Mouse (Mus musculus): Measurements from ENCODE around the gene Ccdc194.
"Not testable (repeated sequence)": the region's sequence is repeated elsewhere in the genome, so short reads cannot be mapped to it uniquely, and the experiment has no call there.

The Ccdc194 gene

DNA sequence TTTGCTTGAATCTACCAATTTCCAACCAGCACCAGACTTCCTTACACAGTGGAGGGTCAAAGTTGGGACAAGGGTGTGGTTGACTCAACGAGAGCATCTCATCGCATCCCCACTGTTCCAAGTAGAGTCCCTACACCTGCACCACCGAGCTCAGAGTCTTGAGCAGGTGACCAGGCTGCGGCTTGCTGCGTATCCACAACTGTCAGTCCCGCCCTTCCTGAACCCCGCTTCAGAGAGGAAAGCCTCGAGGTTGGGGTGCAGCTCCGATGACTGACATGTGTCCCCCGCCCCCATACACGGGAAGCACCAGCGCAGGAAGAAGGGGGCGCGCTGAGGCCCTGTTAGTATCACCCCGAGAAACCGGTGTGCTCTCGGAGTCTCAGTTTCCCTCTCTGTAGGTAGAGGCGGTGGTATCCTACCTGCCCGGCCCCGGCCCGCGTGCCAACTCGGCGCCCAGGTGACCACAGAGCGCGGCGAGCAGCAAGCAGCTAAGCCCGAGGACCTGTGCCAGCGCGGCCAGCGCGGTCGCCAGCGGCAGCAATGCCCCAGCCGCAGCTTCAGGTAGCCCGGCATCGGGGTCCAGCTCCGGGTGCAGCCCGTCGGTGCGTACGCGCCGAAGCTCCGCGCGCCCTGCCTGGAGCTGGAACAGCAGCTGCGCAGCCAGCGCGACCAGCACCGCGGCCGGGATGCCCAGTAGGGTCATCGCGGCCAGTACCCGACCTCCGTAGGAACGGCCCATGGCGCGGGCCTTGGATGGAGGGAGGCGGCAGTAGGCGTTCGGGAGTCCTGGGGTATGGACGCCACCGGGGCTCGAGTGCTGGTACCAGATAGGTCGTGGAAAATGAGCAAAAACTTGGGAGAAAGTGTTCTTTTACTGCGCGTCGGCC lies 32.8 kb upstream of the Ccdc194 start, which contains the start of gene Tmem221:
Tmem221 (minus strand) TSS at position 801 of the 887 bp plus-strand sequence.
- in situ Hi-C loops (cut with MboI; ENCODE audit: unreplicated experiment in 2 of 2), result loop anchor here in 1 of 2 experiments (10.0 kb wide), 1 partner anchor 176 kb away; no protein-coding TSS in a partner anchor

- in situ Hi-C loops (cut with MboI; ENCODE audit: unreplicated experiment in 2 of 2), result loop anchor here in 1 of 2 experiments (10.0 kb wide), 1 partner anchor 180 kb away; no protein-coding TSS in a partner anchor
Observed at GRCm38 (mm10) chr8:71554644-71555043, 29.1 kb upstream of the Ccdc194 start.

DNA sequence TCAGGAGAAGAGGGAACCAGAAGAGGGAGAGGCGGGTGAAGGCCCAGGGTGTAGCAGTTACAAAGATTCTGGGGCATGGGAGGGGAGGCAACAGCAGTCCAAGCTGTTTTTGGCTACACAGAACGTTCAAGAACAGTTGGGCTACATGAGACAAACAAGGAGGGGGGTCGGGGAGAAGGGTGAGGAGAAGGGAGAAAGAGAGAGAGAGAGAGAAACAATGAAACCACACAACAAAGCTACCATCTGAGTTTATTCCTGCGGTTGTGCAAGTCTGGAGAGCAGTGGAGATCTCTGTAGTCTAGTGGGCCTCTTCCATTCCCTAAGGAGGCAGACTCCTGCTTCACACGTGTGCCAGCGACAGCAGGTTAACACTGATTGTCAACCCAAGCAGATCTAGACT lies 28.5 kb upstream of the Ccdc194 start:
- in situ Hi-C loops (cut with MboI; ENCODE audit: unreplicated experiment in 2 of 2), result loop anchor here in 1 of 2 experiments (10.0 kb wide), 1 partner anchor 181 kb away; no protein-coding TSS in a partner anchor

DNA sequence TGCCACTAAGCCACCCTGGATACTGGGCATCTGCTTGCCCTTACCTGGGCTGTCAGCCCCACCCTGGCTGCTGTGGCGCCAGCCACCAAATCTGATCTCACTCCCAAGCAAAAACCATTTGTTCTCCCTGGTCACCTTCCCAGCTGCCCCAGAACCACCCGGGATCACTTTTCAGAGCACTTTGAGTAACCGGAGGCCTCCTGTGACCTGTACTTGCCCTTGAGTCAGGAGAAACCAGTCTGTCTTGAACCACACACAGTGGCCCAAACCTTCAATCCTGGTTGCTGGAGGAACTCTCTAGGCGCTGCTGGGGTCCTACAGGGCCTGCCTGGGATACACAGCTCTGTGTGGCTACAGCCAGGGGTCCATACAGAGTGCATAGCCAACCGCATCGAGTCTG lies 27.3 kb upstream of the Ccdc194 start:
- in situ Hi-C loops (cut with MboI; ENCODE audit: unreplicated experiment in 2 of 2), result loop anchor here in 1 of 2 experiments (10.0 kb wide), 1 partner anchor 182 kb away; no protein-coding TSS in a partner anchor

GRCm38 (mm10) chr8:71550754-71551153 lies 25.2 kb upstream of the Ccdc194 start:
- in situ Hi-C loops (cut with MboI; ENCODE audit: unreplicated experiment in 2 of 2), result loop anchor here in 1 of 2 experiments (10.0 kb wide), 1 partner anchor 184 kb away; no protein-coding TSS in a partner anchor

- in situ Hi-C loops (cut with MboI; ENCODE audit: unreplicated experiment in 2 of 2), result no loop called here
Observed at GRCm38 (mm10) chr8:71547590-71547989, 22.1 kb upstream of the Ccdc194 start.

DNA sequence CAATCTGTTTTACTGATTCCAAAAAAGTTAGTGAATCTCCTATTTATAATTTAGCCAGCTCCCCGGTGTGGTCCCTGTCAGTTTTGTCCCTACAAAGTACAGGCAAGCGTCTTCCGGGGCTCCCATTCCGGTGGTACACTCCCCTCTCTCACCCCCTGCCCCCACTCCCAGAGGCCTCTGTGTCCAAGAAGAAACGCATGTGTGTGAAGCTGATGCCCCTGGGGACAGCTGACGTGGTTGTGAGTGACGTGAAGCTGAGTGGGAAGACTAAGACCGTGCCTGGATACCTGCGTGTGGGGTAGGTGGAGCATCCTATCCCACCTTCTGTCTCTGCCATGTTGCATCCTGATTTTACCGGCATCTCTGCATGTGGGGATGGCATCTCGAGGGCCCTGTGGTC lies 19.5 kb upstream of the Ccdc194 start:
- in situ Hi-C loops (cut with MboI; ENCODE audit: unreplicated experiment in 2 of 2), result no loop called here

DNA sequence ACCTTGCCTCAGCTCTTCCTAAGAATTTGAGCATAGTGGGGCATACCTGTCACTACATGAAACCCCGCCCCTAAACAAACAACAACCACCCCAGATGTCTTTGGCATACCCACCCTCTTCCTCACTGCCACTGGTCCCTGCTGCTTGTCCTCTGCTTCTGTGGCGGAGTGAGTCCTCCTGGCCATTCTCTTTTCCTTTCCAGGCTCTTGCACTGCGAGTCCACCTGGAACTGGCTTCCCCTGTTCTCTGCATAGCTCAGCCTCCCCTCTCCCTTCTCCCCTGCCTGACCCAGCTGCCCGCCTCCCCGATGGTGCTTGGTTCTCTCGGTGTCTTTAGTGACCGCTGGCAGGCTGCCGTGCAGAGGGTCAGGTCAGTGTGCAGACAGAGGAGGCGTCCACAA lies 18.2 kb upstream of the Ccdc194 start:
- in situ Hi-C loops (cut with MboI; ENCODE audit: unreplicated experiment in 2 of 2), result no loop called here

GRCm38 (mm10) chr8:71542632-71543343 lies 17.3 kb upstream of the Ccdc194 start, which contains the start of gene Mvb12a:
TSS of gene Mvb12a (plus strand) at chr8:71542922.
- in situ Hi-C loops (cut with MboI; ENCODE audit: unreplicated experiment in 2 of 2), result no loop called here

GRCm38 (mm10) chr8:71537028-71537867 lies 11.7 kb upstream of the Ccdc194 start, which contains the start of gene Bst2:
TSS of gene Bst2 (minus strand) at chr8:71537456.
- in situ Hi-C loops (cut with MboI; ENCODE audit: unreplicated experiment in 2 of 2), result no loop called here

GRCm38 (mm10) chr8:71535663-71536062 lies 10.2 kb upstream of the Ccdc194 start:
- in situ Hi-C loops (cut with MboI; ENCODE audit: unreplicated experiment in 2 of 2), result no loop called here

DNA sequence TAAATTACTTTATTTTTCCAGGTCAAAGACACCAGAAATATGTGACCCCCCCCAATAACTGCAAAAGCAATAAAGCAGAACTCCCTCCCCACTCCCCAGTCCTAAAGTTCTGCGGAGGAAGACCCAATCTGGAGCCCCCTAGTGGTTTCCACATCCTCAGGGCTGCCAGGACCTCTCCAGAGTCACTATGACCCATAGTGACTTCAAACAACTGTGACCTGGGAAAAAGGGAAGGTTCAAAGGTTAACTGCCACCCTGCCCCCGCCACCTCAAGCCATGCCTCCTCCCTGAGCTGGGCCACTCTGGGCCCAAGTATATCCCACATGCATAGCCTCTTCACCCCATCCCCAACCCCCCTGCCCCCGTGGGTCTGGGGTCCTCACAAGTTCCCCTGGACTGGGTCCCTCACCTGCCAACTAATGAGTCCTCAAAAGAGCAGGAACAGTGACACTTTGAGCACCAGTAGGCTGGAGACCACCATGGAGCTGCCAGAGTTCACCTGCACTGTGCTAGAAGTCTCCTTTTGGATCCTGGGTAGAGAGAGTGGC lies 8.8 kb upstream of the Ccdc194 start:
- in situ Hi-C loops (cut with MboI; ENCODE audit: unreplicated experiment in 2 of 2), result no loop called here

DNA sequence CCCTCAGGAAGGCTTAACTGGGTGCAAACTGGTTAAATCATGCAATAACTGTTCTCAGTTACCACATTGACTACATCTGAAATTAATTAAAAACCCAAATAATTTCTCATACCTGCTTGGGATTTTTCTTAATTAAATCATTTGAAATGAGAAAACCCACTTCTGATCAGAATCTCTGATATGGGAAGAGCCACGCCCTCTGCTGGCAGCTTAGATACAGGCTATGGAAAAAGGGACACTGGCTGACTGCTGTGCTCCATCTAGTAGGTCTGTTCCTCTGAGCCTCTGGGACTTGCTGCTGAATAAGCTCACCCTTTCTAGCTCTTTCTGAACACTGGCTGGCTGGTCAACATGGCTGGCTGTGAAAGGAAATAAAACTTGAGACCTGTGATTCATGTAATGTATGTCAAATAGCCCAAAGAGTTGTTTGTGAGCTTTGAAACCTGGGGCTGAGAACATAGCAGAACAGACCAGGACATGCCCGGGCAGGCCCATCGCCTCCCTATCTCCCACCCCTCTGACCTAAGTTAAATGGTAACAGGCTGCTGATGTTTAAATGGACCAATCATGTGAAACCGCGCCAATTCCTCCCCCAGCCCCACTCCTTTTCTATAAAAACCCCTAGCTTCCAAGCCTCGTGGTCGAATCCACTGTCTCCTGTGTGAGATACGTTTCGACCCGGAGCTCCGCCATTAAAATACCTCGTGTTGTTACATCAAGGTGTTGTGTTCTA lies 5.4 kb upstream of the Ccdc194 start:
- in situ Hi-C loops (cut with MboI; ENCODE audit: unreplicated experiment in 2 of 2), result not testable (repeated sequence)

GRCm38 (mm10) chr8:71528362-71529073 lies 3.0 kb upstream of the Ccdc194 start:
- in situ Hi-C loops (cut with MboI; ENCODE audit: unreplicated experiment in 2 of 2), result no loop called here

DNA sequence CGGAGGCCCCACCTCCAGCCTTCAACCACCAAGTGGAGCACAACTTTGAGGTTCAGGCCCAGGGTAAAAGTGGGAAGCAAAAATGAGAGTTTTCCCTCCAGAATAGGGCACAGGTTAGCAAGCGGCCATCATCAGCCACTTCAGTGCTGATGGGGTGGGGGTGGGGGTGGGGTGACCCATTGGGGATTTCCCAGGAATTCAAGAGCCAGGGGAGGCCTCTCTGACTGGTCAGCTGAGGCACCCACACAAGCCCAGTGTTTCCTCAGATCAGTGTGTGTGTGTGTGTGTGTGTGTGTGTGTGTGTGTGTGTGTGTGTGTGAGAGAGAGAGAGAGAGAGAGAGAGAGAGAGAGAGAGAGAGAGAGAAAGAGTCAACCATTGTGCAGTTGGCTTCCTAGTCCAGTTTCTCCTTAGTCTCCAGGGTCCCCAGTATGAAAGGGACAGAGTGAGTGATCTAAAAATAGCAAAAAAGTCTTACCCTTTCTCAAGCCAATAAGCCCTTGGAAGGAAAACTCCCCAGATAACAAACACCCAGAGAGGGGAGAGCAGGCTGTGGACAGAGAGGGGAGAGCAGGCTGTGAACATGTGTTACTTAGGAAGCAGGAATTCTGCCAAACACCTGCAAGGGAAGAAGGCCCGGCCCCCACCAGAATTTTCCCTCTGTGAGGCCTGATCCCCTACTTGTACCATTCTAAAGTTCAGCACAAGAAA lies 1.8 kb upstream of the Ccdc194 start:
- in situ Hi-C loops (cut with MboI; ENCODE audit: unreplicated experiment in 2 of 2), result no loop called here

DNA sequence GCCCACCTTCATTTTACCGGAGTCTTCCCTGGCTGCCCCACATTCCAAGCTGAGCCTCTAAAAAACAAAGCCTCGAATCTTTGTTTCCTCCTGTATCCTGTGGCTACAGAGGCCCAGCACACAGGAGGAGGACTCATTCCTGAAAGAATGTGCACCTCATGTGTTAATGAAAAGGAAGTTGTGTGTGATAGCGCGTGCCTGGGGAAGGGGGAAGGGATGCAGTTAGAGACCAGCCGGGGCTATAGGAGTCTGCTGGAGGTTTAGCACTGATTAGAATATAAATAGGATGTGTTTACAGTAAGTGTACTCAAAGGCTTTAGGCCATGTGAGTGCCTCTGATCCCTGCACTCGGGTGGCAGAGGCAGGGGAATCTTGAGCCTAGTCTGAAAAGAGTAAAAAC lies 761 bp upstream of the Ccdc194 start:
- in situ Hi-C loops (cut with MboI; ENCODE audit: unreplicated experiment in 2 of 2), result no loop called here

GRCm38 (mm10) chr8:71521634-71522033 lies 3.9 kb downstream of the Ccdc194 start:
- in situ Hi-C loops (cut with MboI; ENCODE audit: unreplicated experiment in 2 of 2), result loop anchor here (5.0 kb wide), 1 partner anchor 79 kb away; no protein-coding TSS in a partner anchor
